Mouse (Mus musculus): ENCODE results near the gene Trp73. TPM values are rescaled to one million over a fixed set of nuclear protein-coding genes. Genes with fewer than 3 reads are reported as not detected.
A peak's percentile ranks its signal among the peaks of the same experiment; 100 is the strongest.

Gene Trp73
- polyA plus RNA-seq, 1 experiment from 2014 or later = 0.75 TPM

- Histone ChIP-seq H3K27me3 (ENCODE audit: control insufficient read depth, insufficient read depth, low read length) (peaks cover 4% of the 10 kb centered on the region; the same call in 1 of the 2 replicates), H3K27ac (replicated peaks; ENCODE audit: low read depth, low read length) (no peak overlapping the region), H3K4me1 (ENCODE audit: control insufficient read depth, insufficient read depth, low read length) (no peaks in the 10 kb centered on the region), H3K9me3 (ENCODE audit: control insufficient read depth, low read length) (no peaks in the 10 kb centered on the region), H3K4me2 (ENCODE audit: low read depth, severe bottlenecking) (no peak overlapping the region), H3K4me3 (ENCODE audit: low read depth, low read length) (no peak overlapping the region), H3K36me3 (ENCODE audit: control insufficient read depth, insufficient read depth, low read length) (no peaks in the 10 kb centered on the region), H3K9ac (ENCODE audit: low read length) (no peak overlapping the region)
- no peak for DNase-seq (ENCODE audit: low spot score)
- WGBS = 84% methylated on average over 8 of the region's 8 CpGs
- no peak for ATAC-seq (ENCODE audit: insufficient number of reproducible peaks, low FRiP score, low TSS enrichment, low read depth)
These were observed 48.7 kb downstream of the Trp73 start for GRCm38 (mm10) chr4:154091356-154091755.

GRCm38 (mm10) chr4:154089205-154089604 lies 50.8 kb downstream of the Trp73 start:
- WGBS = 56% methylated on average over 5 of the region's 5 CpGs
- ATAC-seq (ENCODE audit: insufficient number of reproducible peaks, low FRiP score, low TSS enrichment, low read depth) = no peak

GRCm38 (mm10) chr4:154086436-154086835 lies 53.6 kb downstream of the Trp73 start:
- Histone ChIP-seq H3K4me1 (ENCODE audit: control insufficient read depth, insufficient read depth, low read length) (no peaks in the 10 kb centered on the region), H3K9ac (ENCODE audit: low read length) (no peak overlapping the region), H3K36me3 (ENCODE audit: control insufficient read depth, insufficient read depth, low read length) (no peaks in the 10 kb centered on the region), H3K9me3 (ENCODE audit: control insufficient read depth, low read length) (no peaks in the 10 kb centered on the region), H3K27me3 (ENCODE audit: control insufficient read depth, insufficient read depth, low read length) (peaks cover 14% of the 10 kb centered on the region), H3K4me2 (ENCODE audit: low read depth, severe bottlenecking) (no peak overlapping the region), H3K27ac (replicated peaks; ENCODE audit: low read depth, low read length) (no peak overlapping the region), H3K4me3 (ENCODE audit: low read depth, low read length) (no peak overlapping the region)
- DNase-seq (ENCODE audit: low spot score) = no peak
- ATAC-seq (ENCODE audit: insufficient number of reproducible peaks, low FRiP score, low TSS enrichment, low read depth) = no peak
- WGBS = 84% methylated on average over 8 of the region's 8 CpGs

More at GRCm38 (mm10) chr4:154089205-154089604, 50.8 kb downstream of the Trp73 start:
- no peaks in the 10 kb centered on the region for H3K9me3 ChIP-seq (ENCODE audit: control insufficient read depth, low read length)
- no peak overlapping the region for H3K4me3 ChIP-seq (ENCODE audit: low read depth, low read length)
- H3K27me3 ChIP-seq (ENCODE audit: control insufficient read depth, insufficient read depth, low read length) = no peaks in the 10 kb centered on the region; the same call in 1 of the 2 replicates
- no peak overlapping the region for H3K4me2 ChIP-seq (ENCODE audit: low read depth, severe bottlenecking)
- H3K9ac ChIP-seq (ENCODE audit: low read length) = no peak overlapping the region
- H3K36me3 ChIP-seq (ENCODE audit: control insufficient read depth, insufficient read depth, low read length) = no peaks in the 10 kb centered on the region
- H3K27ac ChIP-seq (replicated peaks; ENCODE audit: low read depth, low read length) = no peak overlapping the region
- no peaks in the 10 kb centered on the region for H3K4me1 ChIP-seq (ENCODE audit: control insufficient read depth, insufficient read depth, low read length)
- DNase-seq (ENCODE audit: low spot score) = no peak

- Histone ChIP-seq H3K4me1 (ENCODE audit: control insufficient read depth, insufficient read depth, low read length) (peaks cover 4% of the 10 kb centered on the region; the same call in 1 of the 2 replicates), H3K4me2 (ENCODE audit: low read depth, severe bottlenecking) (no peak overlapping the region), H3K27ac (replicated peaks; ENCODE audit: low read depth, low read length) (no peak overlapping the region), H3K27me3 (ENCODE audit: control insufficient read depth, insufficient read depth, low read length) (peaks cover 20% of the 10 kb centered on the region), H3K4me3 (ENCODE audit: low read depth, low read length) (no peak overlapping the region), H3K9ac (ENCODE audit: low read length) (no peak overlapping the region), H3K9me3 (ENCODE audit: control insufficient read depth, low read length) (no peaks in the 10 kb centered on the region), H3K36me3 (ENCODE audit: control insufficient read depth, insufficient read depth, low read length) (no peaks in the 10 kb centered on the region)
- DNase-seq (ENCODE audit: low spot score) (no peak), ATAC-seq (ENCODE audit: insufficient number of reproducible peaks, low FRiP score, low TSS enrichment, low read depth) (no peak)
- 77% methylated on average over 3 of the region's 3 CpGs for WGBS
These were observed 54.2 kb downstream of the Trp73 start for GRCm38 (mm10) chr4:154085856-154086255.

- WGBS = 13% methylated on average over 1 of the region's 1 CpGs
- Histone ChIP-seq H3K4me2 (ENCODE audit: low read depth, severe bottlenecking) (no peak overlapping the region), H3K36me3 (ENCODE audit: control insufficient read depth, insufficient read depth, low read length) (no peaks in the 10 kb centered on the region), H3K27ac (replicated peaks; ENCODE audit: low read depth, low read length) (no peak overlapping the region), H3K9me3 (ENCODE audit: control insufficient read depth, low read length) (no peaks in the 10 kb centered on the region), H3K9ac (ENCODE audit: low read length) (no peak overlapping the region), H3K27me3 (ENCODE audit: control insufficient read depth, insufficient read depth, low read length) (peaks cover 34% of the 10 kb centered on the region), H3K4me3 (ENCODE audit: low read depth, low read length) (no peak overlapping the region), H3K4me1 (ENCODE audit: control insufficient read depth, insufficient read depth, low read length) (peaks cover 4% of the 10 kb centered on the region; the same call in 1 of the 2 replicates)
- ATAC-seq (ENCODE audit: insufficient number of reproducible peaks, low FRiP score, low TSS enrichment, low read depth) (no peak), DNase-seq (ENCODE audit: low spot score) (no peak)
These were observed 58.0 kb downstream of the Trp73 start for GRCm38 (mm10) chr4:154081974-154082373.

GRCm38 (mm10) chr4:154081021-154081420 lies 59.0 kb downstream of the Trp73 start:
- DNase-seq (ENCODE audit: low spot score) (no peak), ATAC-seq (ENCODE audit: insufficient number of reproducible peaks, low FRiP score, low TSS enrichment, low read depth) (no peak)
- Histone ChIP-seq H3K27me3 (ENCODE audit: control insufficient read depth, insufficient read depth, low read length) (peaks cover 34% of the 10 kb centered on the region), H3K9me3 (ENCODE audit: control insufficient read depth, low read length) (no peaks in the 10 kb centered on the region), H3K9ac (ENCODE audit: low read length) (peak overlapping the region; percentile 22; the same call in 1 of the 2 replicates), H3K4me1 (ENCODE audit: control insufficient read depth, insufficient read depth, low read length) (peaks cover 4% of the 10 kb centered on the region; the same call in 1 of the 2 replicates), H3K36me3 (ENCODE audit: control insufficient read depth, insufficient read depth, low read length) (no peaks in the 10 kb centered on the region), H3K4me3 (ENCODE audit: low read depth, low read length) (peak overlapping the region; percentile 14; the same call in 1 of the 2 replicates), H3K27ac (replicated peaks; ENCODE audit: low read depth, low read length) (no peak overlapping the region), H3K4me2 (ENCODE audit: low read depth, severe bottlenecking) (peak overlapping the region; percentile 34)
- WGBS = 2% methylated on average over 13 of the region's 13 CpGs

GRCm38 (mm10) chr4:154080211-154080610 lies 59.8 kb downstream of the Trp73 start:
- Histone ChIP-seq H3K9me3 (ENCODE audit: control insufficient read depth, low read length) (no peaks in the 10 kb centered on the region), H3K4me1 (ENCODE audit: control insufficient read depth, insufficient read depth, low read length) (peaks cover 4% of the 10 kb centered on the region; the same call in 1 of the 2 replicates), H3K36me3 (ENCODE audit: control insufficient read depth, insufficient read depth, low read length) (no peaks in the 10 kb centered on the region), H3K4me3 (ENCODE audit: low read depth, low read length) (no peak overlapping the region), H3K27ac (replicated peaks; ENCODE audit: low read depth, low read length) (no peak overlapping the region), H3K27me3 (ENCODE audit: control insufficient read depth, insufficient read depth, low read length) (peaks cover 34% of the 10 kb centered on the region), H3K9ac (ENCODE audit: low read length) (no peak overlapping the region), H3K4me2 (ENCODE audit: low read depth, severe bottlenecking) (no peak overlapping the region)
- ATAC-seq (ENCODE audit: insufficient number of reproducible peaks, low FRiP score, low TSS enrichment, low read depth) (no peak), DNase-seq (ENCODE audit: low spot score) (no peak)
- WGBS = 69% methylated on average over 4 of the region's 4 CpGs

- WGBS = 13% methylated on average over 14 of the region's 16 CpGs
- Histone ChIP-seq H3K4me1 (ENCODE audit: control insufficient read depth, insufficient read depth, low read length) (no peaks in the 10 kb centered on the region), H3K27me3 (ENCODE audit: control insufficient read depth, insufficient read depth, low read length) (peaks cover 32% of the 10 kb centered on the region), H3K9me3 (ENCODE audit: control insufficient read depth, low read length) (no peaks in the 10 kb centered on the region), H3K4me3 (ENCODE audit: low read depth, low read length) (no peak overlapping the region), H3K4me2 (ENCODE audit: low read depth, severe bottlenecking) (no peak overlapping the region), H3K27ac (replicated peaks; ENCODE audit: low read depth, low read length) (no peak overlapping the region), H3K36me3 (ENCODE audit: control insufficient read depth, insufficient read depth, low read length) (no peaks in the 10 kb centered on the region), H3K9ac (ENCODE audit: low read length) (no peak overlapping the region)
- no peak for DNase-seq (ENCODE audit: low spot score)
- no peak for ATAC-seq (ENCODE audit: insufficient number of reproducible peaks, low FRiP score, low TSS enrichment, low read depth)
These were observed 68.1 kb downstream of the Trp73 start for GRCm38 (mm10) chr4:154071941-154072340.

GRCm38 (mm10) chr4:154071521-154071920 lies 68.5 kb downstream of the Trp73 start:
- Histone ChIP-seq H3K27me3 (ENCODE audit: control insufficient read depth, insufficient read depth, low read length) (peaks cover 32% of the 10 kb centered on the region), H3K4me3 (ENCODE audit: low read depth, low read length) (no peak overlapping the region), H3K9me3 (ENCODE audit: control insufficient read depth, low read length) (no peaks in the 10 kb centered on the region), H3K27ac (replicated peaks; ENCODE audit: low read depth, low read length) (no peak overlapping the region), H3K36me3 (ENCODE audit: control insufficient read depth, insufficient read depth, low read length) (no peaks in the 10 kb centered on the region), H3K4me2 (ENCODE audit: low read depth, severe bottlenecking) (no peak overlapping the region), H3K9ac (ENCODE audit: low read length) (no peak overlapping the region), H3K4me1 (ENCODE audit: control insufficient read depth, insufficient read depth, low read length) (no peaks in the 10 kb centered on the region)
- ATAC-seq (ENCODE audit: insufficient number of reproducible peaks, low FRiP score, low TSS enrichment, low read depth) = no peak
- peak; percentile 26 for DNase-seq (ENCODE audit: low spot score)
- under 1% methylated on average over 15 of the region's 20 CpGs for WGBS

All from limb, embryonic 11.5 days (tissue).